In the genomic region with DNA sequence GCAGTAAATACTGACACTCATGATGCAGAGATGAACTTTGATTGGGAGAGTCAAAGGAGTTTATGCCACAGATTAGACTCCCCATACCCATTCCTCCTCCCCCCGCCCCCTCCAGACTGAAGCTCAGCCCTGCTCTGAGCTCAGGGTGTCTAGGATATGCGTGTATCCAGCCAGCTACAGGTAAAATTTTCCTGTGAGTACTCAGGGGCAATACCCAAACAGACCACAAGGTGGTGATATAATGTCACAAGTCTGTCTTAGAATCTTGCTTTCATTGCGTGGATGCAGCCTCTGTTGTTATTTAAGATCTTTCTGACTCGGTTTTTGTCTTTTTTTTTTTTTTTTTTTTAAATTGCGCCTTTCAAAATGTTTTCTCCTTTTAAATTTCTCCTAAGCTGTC, we compare ENCODE assay signal across 9 mouse cellular contexts. TPM values are rescaled to one million over a fixed set of nuclear protein-coding genes. Genes with fewer than 3 reads are reported as not detected.
DNase-seq lines count a peak whose midpoint lies in the region; ATAC-seq lines count a peak whose summit lies in the region.
"Had no signal": no experiment of that assay in that cellular context is flagged by ENCODE, and none has a peak within 500 bp of the region (broad histone marks: within the 10 kb centered on the region; RNA-seq: fewer than 3 reads in every experiment).

No protein-coding gene starts in this region.

- intact Hi-C loops in left cerebral cortex, postnatal 25 days (cut with DNase I) = loop anchor here (2.0 kb wide), 1 partner anchor 31 kb away; no protein-coding TSS in a partner anchor

- DNase-seq in ovary, postnatal 14 days (ENCODE audit: low spot score) = peak; percentile 45
- DNase-seq in ovary, postnatal 10 days (ENCODE audit: low spot score) = no peak
- DNase-seq in c-Kit-positive CD71-negative TER-119-negative erythroid progenitor cells, embryonic 14.5 days (ENCODE audit: low read depth) = peak; percentile 62
- DNase-seq in hindlimb bud, embryonic 11.5 days (ENCODE audit: extremely low spot score, low read depth, low spot score) = peak; percentile 87
- DNase-seq in left cerebral cortex, postnatal 25 days (ENCODE audit: low spot score in 2 of 2) = peak; percentile 85 to 90
- peak; percentile 75 for DNase-seq in telencephalon, adult 2 months (ENCODE audit: low read depth, low spot score)

- H3K9me3 ChIP-seq in forebrain, embryonic 12.5 days = peaks cover 7% of the 10 kb centered on the region; the same call in 1 of the 2 replicates
- no peaks in the 10 kb centered on the region for H3K9me3 ChIP-seq in midbrain, embryonic 16.5 days (replicated peaks; ENCODE audit: control insufficient read depth, low read length, poor library complexity, severe bottlenecking)
- H3K9me3 ChIP-seq: embryonic facial prominence, embryonic 15.5 days had no signal

- no peaks in the 10 kb centered on the region for H3K27me3 ChIP-seq in forebrain, embryonic 12.5 days
- no peaks in the 10 kb centered on the region for H3K27me3 ChIP-seq in midbrain, embryonic 16.5 days (ENCODE audit: control insufficient read depth, insufficient read depth, low read depth, low read length)
- H3K27me3 ChIP-seq: embryonic facial prominence, embryonic 15.5 days had no signal

- H3K4me3 ChIP-seq in forebrain, embryonic 12.5 days (replicated peaks) = no peak overlapping the region
- no peak overlapping the region for H3K4me3 ChIP-seq in midbrain, embryonic 16.5 days (ENCODE audit: low read depth, low read length)
- H3K4me3 ChIP-seq: embryonic facial prominence, embryonic 15.5 days had no signal

- no peak overlapping the region for H3K4me2 ChIP-seq in forebrain, embryonic 12.5 days
- no peak overlapping the region for H3K4me2 ChIP-seq in midbrain, embryonic 16.5 days (ENCODE audit: low read length)
- H3K4me2 ChIP-seq: embryonic facial prominence, embryonic 15.5 days had no signal

- ATAC-seq in forebrain, embryonic 12.5 days (ENCODE audit: low FRiP score) = peak; percentile 58; the same call in 1 of the 2 replicates
- peak; percentile 81 for ATAC-seq in midbrain, embryonic 16.5 days

- no peak overlapping the region for H3K9ac ChIP-seq in forebrain, embryonic 12.5 days
- H3K9ac ChIP-seq in midbrain, embryonic 16.5 days (ENCODE audit: low read depth, low read length) = no peak overlapping the region
- H3K9ac ChIP-seq: embryonic facial prominence, embryonic 15.5 days had no signal

- WGBS in forebrain, embryonic 12.5 days = 5% methylated on average over 5 of the region's 5 CpGs
- 4% methylated on average over 5 of the region's 5 CpGs for WGBS in midbrain, embryonic 16.5 days

- H3K36me3 ChIP-seq in forebrain, embryonic 12.5 days (replicated peaks) = 0 out of 2 replicates have a peak, but pooled peaks cover under 1% of the 10 kb centered on the region
- no peaks in the 10 kb centered on the region for H3K36me3 ChIP-seq in midbrain, embryonic 16.5 days (ENCODE audit: control insufficient read depth, insufficient read depth, low read length)
- H3K36me3 ChIP-seq: embryonic facial prominence, embryonic 15.5 days had no signal

- H3K27ac ChIP-seq in forebrain, embryonic 12.5 days = no peak overlapping the region
- H3K27ac ChIP-seq in midbrain, embryonic 16.5 days (ENCODE audit: low read length) = no peak overlapping the region
- H3K27ac ChIP-seq: embryonic facial prominence, embryonic 15.5 days had no signal

- H3K4me1 ChIP-seq in forebrain, embryonic 12.5 days = no peaks in the 10 kb centered on the region
- H3K4me1 ChIP-seq in midbrain, embryonic 16.5 days (ENCODE audit: control insufficient read depth, insufficient read depth, low read length) = no peaks in the 10 kb centered on the region
- H3K4me1 ChIP-seq: embryonic facial prominence, embryonic 15.5 days had no signal

RNA-seq across cellular contexts. Expression of a gene that starts 52.3 kb away (rescaled TPM):
- 33.9 and 39.5 TPM in 2 replicates for polyA plus RNA-seq in forebrain, embryonic 12.5 days (2016; fragmentation: Nextera tagmentation; extraction: Ambion mirVana)
- total RNA-seq in left cerebral cortex, postnatal 25 days (2021) = 100 to 1,000 TPM; 175 to 192 TPM
- polyA plus RNA-seq in midbrain, embryonic 16.5 days (2015; fragmentation: Nextera tagmentation; extraction: Ambion mirVana) = 50.9 and 53.0 TPM in 2 replicates
